Mouse (Mus musculus): ENCODE data around the gene Ccdc110. TPM values are rescaled to one million over a fixed set of nuclear protein-coding genes. Genes with fewer than 3 reads are reported as not detected.

The Ccdc110 gene
- total and polyA plus RNA-seq, 3 experiments = not detected

DNA sequence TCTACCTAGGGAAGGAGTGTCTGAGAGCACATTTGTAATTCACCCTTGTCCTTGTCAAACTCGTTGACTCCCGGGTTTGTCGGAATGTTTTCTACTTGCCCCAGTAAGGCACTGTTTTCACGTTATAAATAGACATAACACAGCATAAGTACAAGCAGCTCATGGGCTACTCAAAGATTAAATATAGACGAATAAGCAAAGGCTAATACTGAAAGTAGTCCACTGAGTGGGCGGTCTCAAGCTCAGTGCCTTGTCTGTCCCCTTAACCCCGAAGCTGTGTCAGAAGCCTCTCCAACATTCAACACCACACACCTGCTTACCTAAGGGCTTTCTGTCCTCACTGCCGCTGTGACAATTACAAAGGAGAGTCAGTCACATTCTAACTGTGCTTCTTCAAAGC, 32.8 kb upstream of the Ccdc110 start:
- no peak for TF ChIP-seq MAZ (IDR thresholded peaks at IDR 0.05; ENCODE audit: low read depth, low read length)
- TF ChIP-seq ZNF384 (IDR thresholded peaks at IDR 0.05; ENCODE audit: low read depth, low read length) = no peak
- TF ChIP-seq SMC3 (IDR thresholded peaks at IDR 0.05; ENCODE audit: low read depth, low read length) = no peak
- no peak for TF ChIP-seq JUND (IDR thresholded peaks at IDR 0.05; ENCODE audit: low read depth, low read length)
- no peak for TF ChIP-seq ZC3H11A (IDR thresholded peaks at IDR 0.05; ENCODE audit: low read depth, low read length)
- no peak for TF ChIP-seq MAFK (IDR thresholded peaks at IDR 0.05; ENCODE audit: borderline replicate concordance, low read depth, low read length)
- TF ChIP-seq TCF12 (IDR thresholded peaks at IDR 0.05; ENCODE audit: low read depth, low read length) = no peak
- no peak for TF ChIP-seq MEF2A (IDR thresholded peaks at IDR 0.05; ENCODE audit: extremely low read depth, insufficient replicate concordance, low read depth, low read length, poor library complexity, severe bottlenecking)
- no peak for TF ChIP-seq SIN3A (IDR thresholded peaks at IDR 0.05; ENCODE audit: low read length)
- no peak for TF ChIP-seq ELF1 (IDR thresholded peaks at IDR 0.05; ENCODE audit: low read depth, low read length)
- no peak for TF ChIP-seq TAL1 (IDR thresholded peaks at IDR 0.05; ENCODE audit: low read length)
- no peak for TF ChIP-seq BHLHE40 (IDR thresholded peaks at IDR 0.05; ENCODE audit: borderline replicate concordance, low read depth, low read length)
- TF ChIP-seq ZKSCAN1 (IDR thresholded peaks at IDR 0.05; ENCODE audit: low read depth, low read length) = no peak
- TF ChIP-seq GABPA (IDR thresholded peaks at IDR 0.05; ENCODE audit: low read depth, low read length) = no peak
- TF ChIP-seq TBP (IDR thresholded peaks at IDR 0.05; ENCODE audit: low read depth, low read length) = no peak
- no peak for TF ChIP-seq MYB (IDR thresholded peaks at IDR 0.05; ENCODE audit: low read depth, low read length)
- no peak for TF ChIP-seq EP300 (IDR thresholded peaks at IDR 0.05; ENCODE audit: low read depth in 1 of 2, low read length in 2 of 2)
- no peak for DNase-seq (ENCODE audit: low read depth, low spot score)
- no peak overlapping the region for H3K9ac ChIP-seq (ENCODE audit: control insufficient read depth, low read depth, low read length, poor library complexity, severe bottlenecking)
- H3K27ac ChIP-seq (ENCODE audit: control insufficient read depth, low read depth, low read length) = no peak overlapping the region
- H3K4me3 ChIP-seq (ENCODE audit: control insufficient read depth in 1 of 2, insufficient read depth in 1 of 2, low read depth in 2 of 2, low read length in 2 of 2) = no peak overlapping the region
- H3K4me1 ChIP-seq (ENCODE audit: control insufficient read depth in 1 of 2, insufficient read depth in 2 of 2, low read length in 2 of 2) = no peaks in the 10 kb centered on the region
- H3K36me3 ChIP-seq (ENCODE audit: control insufficient read depth in 1 of 2, insufficient read depth in 2 of 2, low read length in 2 of 2) = no peaks in the 10 kb centered on the region
- no peaks in the 10 kb centered on the region for H3K9me3 ChIP-seq (replicated peaks; ENCODE audit: insufficient read depth, low read length)
- H3K79me2 ChIP-seq (ENCODE audit: control insufficient read depth, insufficient read depth, low read length, poor library complexity) = no peaks in the 10 kb centered on the region
- H3K27me3 ChIP-seq (ENCODE audit: control insufficient read depth in 1 of 2, insufficient read depth in 2 of 2, low read length in 2 of 2) = no peaks in the 10 kb centered on the region

DNA sequence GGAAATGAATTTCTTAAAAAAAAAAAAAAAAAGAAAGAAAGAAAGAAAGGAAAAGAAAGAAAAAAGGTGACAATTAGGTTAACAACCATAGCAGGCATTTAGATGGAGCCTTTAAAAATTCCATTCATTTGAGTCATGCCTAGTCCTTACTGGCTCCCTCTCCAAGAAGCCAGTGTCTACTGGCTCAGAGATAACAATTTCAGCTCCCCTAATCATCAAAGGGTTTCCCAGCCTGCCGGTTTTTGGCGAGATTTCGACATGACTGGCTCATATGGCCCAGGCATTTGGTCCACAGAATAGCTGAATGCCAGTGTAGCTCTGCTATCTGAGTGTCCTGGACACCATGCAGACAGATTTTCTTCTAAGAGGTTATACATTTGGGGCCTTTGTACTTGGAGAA, 30.8 kb upstream of the Ccdc110 start:
- no peak for DNase-seq (ENCODE audit: low read depth, low spot score)
- Histone ChIP-seq H3K9ac (ENCODE audit: control insufficient read depth, low read depth, low read length, poor library complexity, severe bottlenecking) (no peak overlapping the region), H3K79me2 (ENCODE audit: control insufficient read depth, insufficient read depth, low read length, poor library complexity) (no peaks in the 10 kb centered on the region), H3K27me3 (ENCODE audit: control insufficient read depth in 1 of 2, insufficient read depth in 2 of 2, low read length in 2 of 2) (no peaks in the 10 kb centered on the region), H3K4me1 (ENCODE audit: control insufficient read depth in 1 of 2, insufficient read depth in 2 of 2, low read length in 2 of 2) (no peaks in the 10 kb centered on the region), H3K4me3 (ENCODE audit: control insufficient read depth in 1 of 2, insufficient read depth in 1 of 2, low read depth in 2 of 2, low read length in 2 of 2) (no peak overlapping the region), H3K36me3 (ENCODE audit: control insufficient read depth in 1 of 2, insufficient read depth in 2 of 2, low read length in 2 of 2) (no peaks in the 10 kb centered on the region), H3K27ac (ENCODE audit: control insufficient read depth, low read depth, low read length) (no peak overlapping the region), H3K9me3 (replicated peaks; ENCODE audit: insufficient read depth, low read length) (no peaks in the 10 kb centered on the region)
- no peak for TF ChIP-seq NRF1 (IDR thresholded peaks at IDR 0.05; ENCODE audit: insufficient read depth, low read depth, low read length, poor library complexity, severe bottlenecking)
- no peak for TF ChIP-seq SMC3 (IDR thresholded peaks at IDR 0.05; ENCODE audit: low read depth, low read length)
- no peak for TF ChIP-seq ZNF384 (IDR thresholded peaks at IDR 0.05; ENCODE audit: low read depth, low read length)
- TF ChIP-seq TBP (IDR thresholded peaks at IDR 0.05; ENCODE audit: low read depth, low read length) = no peak
- TF ChIP-seq NELFE (IDR thresholded peaks at IDR 0.05; ENCODE audit: low read depth, low read length) = no peak
- TF ChIP-seq RAD21 (IDR thresholded peaks at IDR 0.05; ENCODE audit: low read depth, low read length) = no peak
- no peak for TF ChIP-seq RCOR1 (IDR thresholded peaks at IDR 0.05; ENCODE audit: low read depth, low read length)
- TF ChIP-seq MAFK (IDR thresholded peaks at IDR 0.05; ENCODE audit: borderline replicate concordance, low read depth, low read length) = no peak
- TF ChIP-seq CHD2 (IDR thresholded peaks at IDR 0.05; ENCODE audit: low read length) = no peak
- no peak for TF ChIP-seq KAT2A (conservative IDR thresholded peaks at IDR 0.05; ENCODE audit: low read depth, low read length)
- no peak for TF ChIP-seq ZKSCAN1 (IDR thresholded peaks at IDR 0.05; ENCODE audit: low read depth, low read length)
- TF ChIP-seq MYC (IDR thresholded peaks at IDR 0.05; ENCODE audit: low read depth, low read length) = no peak
- no peak for TF ChIP-seq POLR2A (IDR thresholded peaks at IDR 0.05; ENCODE audit: control insufficient read depth in 1 of 2, insufficient read depth in 1 of 2, low read depth in 1 of 2, low read length in 2 of 2, poor library complexity in 1 of 2)
